Mouse (Mus musculus) forebrain, embryonic 14.5 days (tissue): ENCODE measurements at regions not wholly inside any gene's neighbourhood (a gene's known extent, or its start where the extent isn't known, plus 50 kb on each side); places are given as distances from the start of the nearest gene placed in this dataset.

Source experiments
- ATAC-seq: fragments of 200-750 bp; cut with Nextera tagmentation; 2 replicates; pipeline ENCODE4 v1.8.0; 2017; ENCODE audit warnings: mild to moderate bottlenecking, moderate library complexity
- DNase-seq: peaks from one replicate; pipeline ENCODE4 v3.0.0-alpha.2; 2015; ENCODE audit warnings: low spot score
- H3K27ac ChIP-seq: fragments of 300-500 bp; sonication (generic); 2 replicates; pipeline ENCODE4 v1.5.1; 2014; ENCODE audit warnings: low read depth, mild to moderate bottlenecking, control low read depth, low read length, moderate library complexity
- H3K27me3 ChIP-seq: fragments of 300-500 bp; sonication (generic); replicated peaks from 2 replicates; pipeline ENCODE4 v1.6.1; 2014; ENCODE audit warnings: low read length, control low read depth, mixed read lengths; ENCODE audit not compliant: control insufficient read depth, insufficient read depth
- H3K36me3 ChIP-seq: fragments of 300-500 bp; sonication (generic); 2 replicates; pipeline ENCODE4 v1.6.1; 2014; ENCODE audit warnings: low read length, control low read depth; ENCODE audit not compliant: control insufficient read depth, insufficient read depth
- H3K4me1 ChIP-seq: fragments of 300-500 bp; sonication (generic); 2 replicates; pipeline ENCODE4 v1.6.1; 2014; ENCODE audit warnings: antibody characterized with exemption, low read length, control low read depth; ENCODE audit not compliant: control insufficient read depth, insufficient read depth
- H3K4me2 ChIP-seq: fragments of 300-500 bp; sonication (generic); 2 replicates; pipeline ENCODE4 v1.6.1; 2014; ENCODE audit warnings: mild to moderate bottlenecking, control low read depth, low read length
- H3K4me3 ChIP-seq: fragments of 300-500 bp; sonication (generic); 2 replicates; pipeline ENCODE4 v1.5.1; 2014; ENCODE audit warnings: low read depth, low read length, control low read depth
- H3K9ac ChIP-seq: fragments of 300-500 bp; sonication (generic); 2 replicates; pipeline ENCODE4 v1.6.1; 2014; ENCODE audit warnings: mild to moderate bottlenecking, low read length, control low read depth, moderate library complexity
- H3K9me3 ChIP-seq: fragments of 300-500 bp; sonication (generic); replicated peaks from 2 replicates; pipeline ENCODE4 v1.6.1; 2016; ENCODE audit warnings: low read length, control low read depth, mixed read lengths; ENCODE audit not compliant: control insufficient read depth
- WGBS: fragments of 180-500 bp; shearing (Covaris S2); extraction: QIAGEN DNeasy Blood & Tissue Kit; methylation state at CpG from one replicate; pipeline ENCODE4 v1.1.7; 2014; 5-methylcytosine and 5-hydroxymethylcytosine counted together

DNA sequence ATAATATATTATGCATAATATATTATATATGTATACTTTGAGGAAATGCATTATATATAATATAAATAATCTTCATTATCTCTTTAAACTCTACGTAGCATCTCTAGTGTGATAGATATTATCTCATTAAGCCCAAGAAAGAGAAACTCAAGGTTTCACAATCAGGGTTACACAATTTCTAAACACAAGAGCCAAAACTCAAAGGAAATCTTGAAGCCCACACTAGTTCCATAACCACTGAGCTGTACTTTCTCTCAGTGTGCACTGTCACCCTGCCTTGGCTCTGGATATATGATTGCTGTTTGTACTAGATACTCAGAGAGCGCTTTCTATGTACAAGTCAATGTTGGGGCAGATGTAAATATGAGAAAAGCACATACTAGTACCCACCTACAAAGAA is 299.6 kb upstream of the Ldb2 start:
- no peaks in the 10 kb centered on the region for H3K36me3 ChIP-seq
- H3K27me3 ChIP-seq: no peaks in the 10 kb centered on the region
- H3K4me2 ChIP-seq: no peak overlapping the region
- no peaks in the 10 kb centered on the region for H3K9me3 ChIP-seq
- no peak overlapping the region for H3K9ac ChIP-seq
- WGBS: 90% methylated on average over 2 of the region's 2 CpGs
- DNase-seq (no peak), ATAC-seq (no peak)
- no peak overlapping the region for H3K4me3 ChIP-seq
- H3K27ac ChIP-seq: no peak overlapping the region
- H3K4me1 ChIP-seq: peaks cover 11% of the 10 kb centered on the region

DNA sequence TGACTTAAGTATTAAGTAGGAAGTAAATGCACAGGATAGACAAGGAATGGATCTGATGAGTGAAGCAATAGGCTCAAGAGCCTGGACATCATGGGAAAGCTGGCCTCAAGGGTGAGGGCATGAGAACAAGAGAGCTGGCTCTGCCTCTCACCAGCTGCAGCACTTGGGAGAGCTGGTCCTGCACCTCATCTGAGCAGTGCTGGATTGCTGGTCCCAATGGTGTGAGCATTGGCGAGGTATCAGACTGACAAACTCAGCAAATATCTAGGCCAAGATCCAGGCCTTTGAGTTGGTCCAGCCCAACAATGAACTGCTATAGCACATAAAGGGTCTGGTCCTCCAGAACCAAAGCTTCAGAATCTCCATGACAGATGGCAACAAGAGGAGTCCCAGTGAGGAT is 298.5 kb upstream of the Ldb2 start:
- DNase-seq: no peak

GRCm38 (mm10) chr5:45084741-45085140 is 285.3 kb upstream of the Ldb2 start:
- H3K9me3 ChIP-seq: no peaks in the 10 kb centered on the region
- H3K27ac ChIP-seq: no peak overlapping the region
- WGBS: 93% methylated on average over 1 of the region's 1 CpGs
- H3K36me3 ChIP-seq: no peaks in the 10 kb centered on the region
- DNase-seq (no peak), ATAC-seq (no peak)
- H3K4me2 ChIP-seq: no peak overlapping the region
- H3K9ac ChIP-seq: no peak overlapping the region
- no peak overlapping the region for H3K4me3 ChIP-seq
- H3K27me3 ChIP-seq: no peaks in the 10 kb centered on the region
- H3K4me1 ChIP-seq: no peaks in the 10 kb centered on the region

More for the DNA sequence above, 298.5 kb upstream of the Ldb2 start:
- Histone ChIP-seq H3K4me2 (no peak overlapping the region), H3K4me1 (peaks cover 5% of the 10 kb centered on the region), H3K36me3 (no peaks in the 10 kb centered on the region), H3K9me3 (no peaks in the 10 kb centered on the region), H3K4me3 (no peak overlapping the region), H3K27ac (no peak overlapping the region), H3K9ac (no peak overlapping the region), H3K27me3 (no peaks in the 10 kb centered on the region)
- ATAC-seq: no peak
- 96% methylated on average over 1 of the region's 1 CpGs for WGBS

- Histone ChIP-seq H3K4me3 (no peak overlapping the region), H3K9ac (no peak overlapping the region), H3K4me1 (no peaks in the 10 kb centered on the region), H3K4me2 (no peak overlapping the region), H3K9me3 (no peaks in the 10 kb centered on the region), H3K27me3 (no peaks in the 10 kb centered on the region), H3K27ac (no peak overlapping the region), H3K36me3 (no peaks in the 10 kb centered on the region)
- ATAC-seq (no peak), DNase-seq (no peak)
These were observed 283.1 kb upstream of the Ldb2 start for GRCm38 (mm10) chr5:45082601-45083000.

- ATAC-seq (no peak), DNase-seq (no peak)
- no peaks in the 10 kb centered on the region for H3K36me3 ChIP-seq
- H3K9ac ChIP-seq: no peak overlapping the region
- H3K27ac ChIP-seq: no peak overlapping the region
- no peak overlapping the region for H3K4me3 ChIP-seq
- 89% methylated on average over 4 of the region's 4 CpGs for WGBS
- H3K4me1 ChIP-seq: no peaks in the 10 kb centered on the region
- no peaks in the 10 kb centered on the region for H3K27me3 ChIP-seq
- H3K4me2 ChIP-seq: no peak overlapping the region
- no peaks in the 10 kb centered on the region for H3K9me3 ChIP-seq
These were observed 276.9 kb upstream of the Ldb2 start for GRCm38 (mm10) chr5:45076347-45076890.

DNA sequence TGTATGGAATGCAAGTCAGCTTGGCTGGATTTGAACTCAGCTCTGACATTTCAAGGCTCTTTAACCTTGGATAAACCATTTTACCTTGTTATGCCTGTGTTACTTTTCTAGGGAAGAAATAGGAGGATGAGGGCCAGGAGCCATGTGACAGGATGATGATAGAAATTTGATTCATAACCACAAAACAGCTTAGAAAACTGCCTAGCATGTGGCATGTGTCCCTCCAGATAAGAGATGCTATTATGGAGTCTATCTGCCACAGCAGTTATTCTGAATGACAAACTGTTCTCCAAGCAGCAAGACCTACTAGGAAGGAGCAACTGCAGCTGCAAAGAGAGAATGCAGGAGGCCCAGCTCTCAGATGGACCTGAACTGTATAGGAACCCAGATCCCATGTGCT is 275.7 kb upstream of the Ldb2 start:
- DNase-seq (no peak), ATAC-seq (no peak)
- no peak overlapping the region for H3K9ac ChIP-seq
- H3K36me3 ChIP-seq: no peaks in the 10 kb centered on the region
- no peak overlapping the region for H3K27ac ChIP-seq
- H3K4me3 ChIP-seq: no peak overlapping the region
- H3K4me1 ChIP-seq: no peaks in the 10 kb centered on the region
- no peaks in the 10 kb centered on the region for H3K9me3 ChIP-seq
- no peak overlapping the region for H3K4me2 ChIP-seq
- H3K27me3 ChIP-seq: no peaks in the 10 kb centered on the region

DNA sequence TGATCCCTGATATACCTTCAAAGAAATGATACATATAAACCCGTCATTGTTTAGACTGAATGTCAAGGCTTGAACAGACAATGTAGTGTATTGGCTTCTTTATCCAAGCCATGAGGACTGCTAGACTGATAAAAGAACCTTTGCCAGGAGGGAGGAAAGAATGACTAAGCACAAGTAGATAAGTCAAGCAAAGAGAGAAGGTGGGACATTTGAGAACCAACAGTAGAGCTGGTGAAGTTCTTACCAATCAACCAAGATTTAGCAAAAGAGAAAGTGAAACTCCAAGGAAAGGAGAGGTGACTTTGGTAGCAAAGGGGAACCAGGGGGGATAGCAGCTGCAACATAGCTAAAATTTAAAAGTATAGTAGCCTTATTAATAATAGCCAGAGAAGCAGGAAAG is 273.0 kb upstream of the Ldb2 start:
- Histone ChIP-seq H3K4me3 (no peak overlapping the region), H3K36me3 (no peaks in the 10 kb centered on the region), H3K27me3 (no peaks in the 10 kb centered on the region), H3K4me1 (no peaks in the 10 kb centered on the region), H3K9ac (no peak overlapping the region), H3K9me3 (no peaks in the 10 kb centered on the region), H3K27ac (no peak overlapping the region), H3K4me2 (no peak overlapping the region)
- ATAC-seq: no peak
- WGBS: 92% methylated on average over 1 of the region's 1 CpGs
- no peak for DNase-seq

DNA sequence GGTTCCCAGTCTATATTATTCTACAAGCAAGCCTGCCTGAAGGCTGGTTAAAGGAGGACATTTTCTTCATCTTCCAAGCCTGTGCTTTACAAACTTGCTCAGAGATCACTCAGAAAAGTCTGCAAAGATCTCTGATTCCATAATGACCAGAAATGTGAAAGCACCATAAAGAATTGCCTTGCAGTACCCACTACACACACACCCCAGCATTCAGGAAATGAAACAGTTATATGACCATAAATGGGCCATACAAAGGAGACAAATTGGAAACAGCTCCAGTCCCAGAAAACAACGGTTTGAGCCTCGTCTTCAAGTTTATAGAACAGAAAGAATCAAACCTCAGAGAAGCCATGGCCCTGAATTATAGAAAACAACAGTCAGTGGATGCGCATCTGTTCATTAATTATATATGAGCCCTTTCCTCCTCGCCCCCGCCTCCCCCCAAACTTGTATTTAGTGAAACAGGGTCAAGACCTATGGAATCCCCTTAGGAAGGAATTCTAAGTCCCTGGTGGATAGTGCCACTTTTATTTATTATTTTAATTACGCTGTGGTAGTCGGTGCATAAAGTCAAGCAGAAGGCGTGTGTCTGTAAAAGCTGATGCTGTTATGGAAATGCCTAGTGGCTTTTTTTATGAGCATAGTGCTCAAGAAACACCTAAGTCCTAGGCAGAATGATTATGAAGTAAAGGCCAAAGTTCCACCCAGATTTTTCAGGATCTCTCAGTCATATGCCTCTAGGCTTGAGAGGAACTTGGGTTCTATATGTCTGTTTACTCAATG is 266.6 kb upstream of the Ldb2 start:
- WGBS: 89% methylated on average over 8 of the region's 8 CpGs
- ATAC-seq: no peak
- Histone ChIP-seq H3K4me3 (no peak overlapping the region), H3K27ac (no peak overlapping the region), H3K9ac (no peak overlapping the region), H3K36me3 (no peaks in the 10 kb centered on the region), H3K4me2 (no peak overlapping the region), H3K9me3 (no peaks in the 10 kb centered on the region), H3K27me3 (no peaks in the 10 kb centered on the region), H3K4me1 (no peaks in the 10 kb centered on the region)
- DNase-seq: no peak

- Histone ChIP-seq H3K4me1 (no peaks in the 10 kb centered on the region), H3K27me3 (no peaks in the 10 kb centered on the region), H3K36me3 (no peaks in the 10 kb centered on the region), H3K27ac (no peak overlapping the region), H3K4me2 (no peak overlapping the region), H3K9me3 (no peaks in the 10 kb centered on the region), H3K4me3 (no peak overlapping the region), H3K9ac (no peak overlapping the region)
- WGBS: 12% methylated on average over 2 of the region's 2 CpGs
- DNase-seq (peak; percentile 55), ATAC-seq (peak; percentile 48; the same call in 1 of the 2 replicates)
These were observed 263.1 kb upstream of the Ldb2 start for GRCm38 (mm10) chr5:45062567-45062966.
